Mouse (Mus musculus): ENCODE results near the gene Olfr561. TPM values are rescaled to one million over a fixed set of nuclear protein-coding genes. Genes with fewer than 3 reads are reported as not detected.

Olfr561 gene
- polyA plus RNA-seq (2012; rRNA removed; ENCODE audit: low replicate concordance) = 0.12 TPM in 1 of 2 replicates, not detected in the other

GRCm38 (mm10) chr7:102770921-102771320 lies at the start of gene Olfr561:
Gene Olfr561 (plus strand): TSS chr7:102771221.

GRCm38 (mm10) chr7:102727391-102727790 lies 43.6 kb upstream of the Olfr561 start, which contains the start of gene Olfr559:
Gene Olfr559 (minus strand): TSS chr7:102727491.

GRCm38 (mm10) chr7:102759266-102759665 lies 11.8 kb upstream of the Olfr561 start, which contains the start of the genes Olfr560 and Olfr78:
Gene Olfr560 (minus strand): TSS chr7:102759366.
Gene Olfr78 (minus strand): TSS chr7:102759471.

DNA sequence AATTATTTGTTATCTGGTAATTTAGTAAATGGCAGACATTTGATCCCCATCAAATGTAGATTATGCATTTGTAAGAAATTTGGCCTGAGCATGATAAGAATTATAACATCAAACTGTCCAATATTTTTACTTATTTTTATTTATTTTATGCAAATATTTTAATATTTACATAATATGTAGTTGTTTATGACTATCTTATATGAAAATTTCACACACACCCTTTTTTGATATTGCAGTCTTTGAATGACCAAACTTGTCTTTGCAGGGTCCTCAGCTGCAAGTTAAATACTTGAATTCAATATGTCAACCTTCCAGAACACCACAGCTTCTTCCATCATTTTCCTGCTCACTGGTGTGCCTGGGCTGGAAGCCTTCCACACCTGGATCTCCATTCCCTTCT lies 32.2 kb downstream of the Olfr561 start, which contains the start of gene Olfr564:
Gene Olfr564, plus strand, starts transcription at position 301 of the 400 bp plus-strand sequence.

Other genes starting within 250 kb of the Olfr561 start
- not detected in 2 replicates for gene Olfr547, start 236.5 kb upstream of the Olfr561 start, polyA plus RNA-seq (2012; rRNA removed; ENCODE audit: low replicate concordance)
- gene Olfr548-ps1, start 230.3 kb upstream of the Olfr561 start, polyA plus RNA-seq (2012; rRNA removed; ENCODE audit: low replicate concordance) = not detected in 2 replicates
- not detected in 2 replicates for gene Olfr549, start 221.4 kb upstream of the Olfr561 start, polyA plus RNA-seq (2012; rRNA removed; ENCODE audit: low replicate concordance)
- 7.0 and 10.4 TPM in 2 replicates for gene Trim21, start 205.7 kb upstream of the Olfr561 start, polyA plus RNA-seq (2012; rRNA removed; ENCODE audit: low replicate concordance)
- not detected in 2 replicates for gene Olfr550, start 199.8 kb upstream of the Olfr561 start, polyA plus RNA-seq (2012; rRNA removed; ENCODE audit: low replicate concordance)
- not detected in 2 replicates for gene Olfr551, start 179.3 kb upstream of the Olfr561 start, polyA plus RNA-seq (2012; rRNA removed; ENCODE audit: low replicate concordance)
- gene Olfr552, start 173.5 kb upstream of the Olfr561 start, polyA plus RNA-seq (2012; rRNA removed; ENCODE audit: low replicate concordance) = not detected in 2 replicates
- gene Olfr553, start 153.0 kb upstream of the Olfr561 start, polyA plus RNA-seq (2012; rRNA removed; ENCODE audit: low replicate concordance) = not detected in 2 replicates
- gene Olfr554, start 132.8 kb upstream of the Olfr561 start, polyA plus RNA-seq (2012; rRNA removed; ENCODE audit: low replicate concordance) = not detected in 2 replicates
- not detected in 2 replicates for gene Olfr555, start 112.4 kb upstream of the Olfr561 start, polyA plus RNA-seq (2012; rRNA removed; ENCODE audit: low replicate concordance)
- not detected in 2 replicates for gene Olfr556, start 106.3 kb upstream of the Olfr561 start, polyA plus RNA-seq (2012; rRNA removed; ENCODE audit: low replicate concordance)
- 41.4 and 44.2 TPM in 2 replicates for gene Trim68, start 83.9 kb upstream of the Olfr561 start, polyA plus RNA-seq (2012; rRNA removed; ENCODE audit: low replicate concordance)
- not detected in 2 replicates for gene Olfr557, start 75.3 kb upstream of the Olfr561 start, polyA plus RNA-seq (2012; rRNA removed; ENCODE audit: low replicate concordance)
- 9.2 and 10.1 TPM in 2 replicates for gene Olfr558, start 69.0 kb upstream of the Olfr561 start, polyA plus RNA-seq (2012; rRNA removed; ENCODE audit: low replicate concordance)
- not detected in 2 replicates for gene Olfr33, start 52.2 kb upstream of the Olfr561 start, polyA plus RNA-seq (2012; rRNA removed; ENCODE audit: low replicate concordance)
- gene Olfr559, start 43.7 kb upstream of the Olfr561 start, polyA plus RNA-seq (2012; rRNA removed; ENCODE audit: low replicate concordance) = not detected in 2 replicates
- 0.17 and 0.27 TPM in 2 replicates for gene Olfr560, start 11.9 kb upstream of the Olfr561 start, polyA plus RNA-seq (2012; rRNA removed; ENCODE audit: low replicate concordance)
- gene Olfr78, start 11.8 kb upstream of the Olfr561 start, polyA plus RNA-seq (2012; rRNA removed; ENCODE audit: low replicate concordance) = 11.4 and 14.6 TPM in 2 replicates
- gene Olfr564, start 32.3 kb downstream of the Olfr561 start, polyA plus RNA-seq (2012; rRNA removed; ENCODE audit: low replicate concordance) = not detected in 2 replicates
- not detected in 2 replicates for gene Olfr566, start 87.5 kb downstream of the Olfr561 start, polyA plus RNA-seq (2012; rRNA removed; ENCODE audit: low replicate concordance)
- gene Olfr568, start 105.9 kb downstream of the Olfr561 start, polyA plus RNA-seq (2012; rRNA removed; ENCODE audit: low replicate concordance) = not detected in 2 replicates
- gene Olfr569, start 119.7 kb downstream of the Olfr561 start, polyA plus RNA-seq (2012; rRNA removed; ENCODE audit: low replicate concordance) = not detected in 2 replicates
- not detected in 2 replicates for gene Olfr570, start 123.4 kb downstream of the Olfr561 start, polyA plus RNA-seq (2012; rRNA removed; ENCODE audit: low replicate concordance)
- not detected in 2 replicates for gene Olfr571, start 146.3 kb downstream of the Olfr561 start, polyA plus RNA-seq (2012; rRNA removed; ENCODE audit: low replicate concordance)
- gene Olfr572, start 153.2 kb downstream of the Olfr561 start, polyA plus RNA-seq (2012; rRNA removed; ENCODE audit: low replicate concordance) = not detected in 2 replicates
- not detected in 2 replicates for gene Olfr573-ps1, start 171.4 kb downstream of the Olfr561 start, polyA plus RNA-seq (2012; rRNA removed; ENCODE audit: low replicate concordance)
- not detected in 2 replicates for gene Olfr574, start 177.2 kb downstream of the Olfr561 start, polyA plus RNA-seq (2012; rRNA removed; ENCODE audit: low replicate concordance)
- not detected in 2 replicates for gene Olfr575, start 187.6 kb downstream of the Olfr561 start, polyA plus RNA-seq (2012; rRNA removed; ENCODE audit: low replicate concordance)
- gene Olfr576, start 191.4 kb downstream of the Olfr561 start, polyA plus RNA-seq (2012; rRNA removed; ENCODE audit: low replicate concordance) = not detected in 2 replicates
- not detected in 2 replicates for gene Olfr577, start 204.7 kb downstream of the Olfr561 start, polyA plus RNA-seq (2012; rRNA removed; ENCODE audit: low replicate concordance)
- gene Olfr578, start 218.1 kb downstream of the Olfr561 start, polyA plus RNA-seq (2012; rRNA removed; ENCODE audit: low replicate concordance) = not detected in 2 replicates

Measured in subcutaneous adipose tissue, adult 2 months (tissue).